Mouse (Mus musculus): ENCODE measurements around the gene Prkag1. TPM values are rescaled to one million over a fixed set of nuclear protein-coding genes. Genes with fewer than 3 reads are reported as not detected.

Prkag1 gene
- polyA plus RNA-seq, 1 experiment from 2014 or later, result 85.9 TPM

- H3K4me2 ChIP-seq (replicated peaks), result peak overlapping the region; percentile 53
- H3K9me3 ChIP-seq, result no peaks in the 10 kb centered on the region
- H3K4me1 ChIP-seq, result peaks cover 27% of the 10 kb centered on the region
- peak overlapping the region; percentile 5; the same call in 1 of the 2 replicates for H3K9ac ChIP-seq
- H3K36me3 ChIP-seq, result no peaks in the 10 kb centered on the region
- 3% methylated on average over 36 of the region's 36 CpGs for WGBS
- H3K27ac ChIP-seq, result no peak overlapping the region
- no peak for ATAC-seq (ENCODE audit: insufficient number of reproducible peaks, insufficient read depth, low FRiP score, low TSS enrichment)
- H3K27me3 ChIP-seq, result peaks cover 89% of the 10 kb centered on the region
- peak overlapping the region; percentile 35 for H3K4me3 ChIP-seq
Observed at GRCm38 (mm10) chr15:98772511-98773211, 58.7 kb downstream of the Prkag1 start.

- Histone ChIP-seq H3K4me1 (peaks cover 22% of the 10 kb centered on the region), H3K9me3 (no peaks in the 10 kb centered on the region), H3K36me3 (no peaks in the 10 kb centered on the region), H3K4me2 (replicated peaks) (peak overlapping the region; percentile 53), H3K9ac (no peak overlapping the region), H3K27me3 (peaks cover 82% of the 10 kb centered on the region), H3K4me3 (peak overlapping the region; percentile 35), H3K27ac (no peak overlapping the region)
- ATAC-seq (ENCODE audit: insufficient number of reproducible peaks, insufficient read depth, low FRiP score, low TSS enrichment), result no peak
- 5% methylated on average over 12 of the region's 12 CpGs for WGBS
Observed at GRCm38 (mm10) chr15:98771813-98772425, 59.4 kb downstream of the Prkag1 start.

GRCm38 (mm10) chr15:98768259-98768658 lies 63.1 kb downstream of the Prkag1 start:
- Histone ChIP-seq H3K4me1 (peaks cover 17% of the 10 kb centered on the region), H3K9ac (no peak overlapping the region), H3K36me3 (no peaks in the 10 kb centered on the region), H3K4me3 (no peak overlapping the region), H3K4me2 (replicated peaks) (no peak overlapping the region), H3K27ac (no peak overlapping the region), H3K27me3 (peaks cover 53% of the 10 kb centered on the region), H3K9me3 (no peaks in the 10 kb centered on the region)
- ATAC-seq (ENCODE audit: insufficient number of reproducible peaks, insufficient read depth, low FRiP score, low TSS enrichment), result no peak
- 28% methylated on average over 5 of the region's 5 CpGs for WGBS

- no peak overlapping the region for H3K9ac ChIP-seq
- no peak overlapping the region for H3K4me2 ChIP-seq (replicated peaks)
- peaks cover 17% of the 10 kb centered on the region for H3K4me1 ChIP-seq
- no peak for ATAC-seq (ENCODE audit: insufficient number of reproducible peaks, insufficient read depth, low FRiP score, low TSS enrichment)
- 78% methylated on average over 4 of the region's 4 CpGs for WGBS
- no peak overlapping the region for H3K27ac ChIP-seq
- H3K9me3 ChIP-seq, result no peaks in the 10 kb centered on the region
- no peak overlapping the region for H3K4me3 ChIP-seq
- peaks cover 30% of the 10 kb centered on the region for H3K27me3 ChIP-seq
- no peaks in the 10 kb centered on the region for H3K36me3 ChIP-seq
Observed at GRCm38 (mm10) chr15:98765929-98766328, 65.4 kb downstream of the Prkag1 start.

Other genes starting within 250 kb of the Prkag1 start
- gene Adcy6, start 221.4 kb downstream of the Prkag1 start, polyA plus RNA-seq (2016; fragmentation: Nextera tagmentation; extraction: Ambion mirVana), result 18.7 and 22.2 TPM in 2 replicates
- 64.5 and 72.8 TPM in 2 replicates for gene Cacnb3, start 200.7 kb downstream of the Prkag1 start, polyA plus RNA-seq (2016; fragmentation: Nextera tagmentation; extraction: Ambion mirVana)
- gene Ddx23, start 168.6 kb downstream of the Prkag1 start, polyA plus RNA-seq (2016; fragmentation: Nextera tagmentation; extraction: Ambion mirVana), result 28.8 and 29.8 TPM in 2 replicates
- 0.57 and 0.91 TPM in 2 replicates for gene Rnd1, start 154.1 kb downstream of the Prkag1 start, polyA plus RNA-seq (2016; fragmentation: Nextera tagmentation; extraction: Ambion mirVana)
- 1.1 and 1.2 TPM in 2 replicates for gene Ccdc65, start 123.3 kb downstream of the Prkag1 start, polyA plus RNA-seq (2016; fragmentation: Nextera tagmentation; extraction: Ambion mirVana)
- gene Fkbp11, start 103.3 kb downstream of the Prkag1 start, polyA plus RNA-seq (2016; fragmentation: Nextera tagmentation; extraction: Ambion mirVana), result 25.1 and 26.3 TPM in 2 replicates
- 51.2 and 52.1 TPM in 2 replicates for gene Arf3, start 68.3 kb downstream of the Prkag1 start, polyA plus RNA-seq (2016; fragmentation: Nextera tagmentation; extraction: Ambion mirVana)
- gene Wnt10b, start 53.4 kb downstream of the Prkag1 start, polyA plus RNA-seq (2016; fragmentation: Nextera tagmentation; extraction: Ambion mirVana), result 1.5 and 1.7 TPM in 2 replicates
- 0.13 and 0.38 TPM in 2 replicates for gene Wnt1, start 41.7 kb downstream of the Prkag1 start, polyA plus RNA-seq (2016; fragmentation: Nextera tagmentation; extraction: Ambion mirVana)
- gene Ddn, start 22.0 kb downstream of the Prkag1 start, polyA plus RNA-seq (2016; fragmentation: Nextera tagmentation; extraction: Ambion mirVana), result 0.04 TPM in 1 of 2 replicates, not detected in the other
- gene Kmt2d, start 39.7 kb upstream of the Prkag1 start, polyA plus RNA-seq (2016; fragmentation: Nextera tagmentation; extraction: Ambion mirVana), result 12.9 and 14.2 TPM in 2 replicates
- gene Rhebl1, start 63.0 kb upstream of the Prkag1 start, polyA plus RNA-seq (2016; fragmentation: Nextera tagmentation; extraction: Ambion mirVana), result 19.3 and 20.7 TPM in 2 replicates
- gene Dhh, start 67.0 kb upstream of the Prkag1 start, polyA plus RNA-seq (2016; fragmentation: Nextera tagmentation; extraction: Ambion mirVana), result 0.67 and 1.2 TPM in 2 replicates
- gene Lmbr1l, start 86.7 kb upstream of the Prkag1 start, polyA plus RNA-seq (2016; fragmentation: Nextera tagmentation; extraction: Ambion mirVana), result 21.5 and 26.4 TPM in 2 replicates
- 1,598 and 1,609 TPM in 2 replicates for gene Tuba1b, start 103.0 kb upstream of the Prkag1 start, polyA plus RNA-seq (2016; fragmentation: Nextera tagmentation; extraction: Ambion mirVana)
- not detected in 2 replicates for gene Gm49450, start 122.0 kb upstream of the Prkag1 start, polyA plus RNA-seq (2016; fragmentation: Nextera tagmentation; extraction: Ambion mirVana)
- gene Tuba1a, start 122.2 kb upstream of the Prkag1 start, polyA plus RNA-seq (2016; fragmentation: Nextera tagmentation; extraction: Ambion mirVana), result 2,353 and 2,615 TPM in 2 replicates
- 98.8 and 103 TPM in 2 replicates for gene Tuba1c, start 198.4 kb upstream of the Prkag1 start, polyA plus RNA-seq (2016; fragmentation: Nextera tagmentation; extraction: Ambion mirVana)
- 35.6 and 50.9 TPM in 2 replicates for gene Prph, start 223.7 kb upstream of the Prkag1 start, polyA plus RNA-seq (2016; fragmentation: Nextera tagmentation; extraction: Ambion mirVana)
- 38.5 and 39.0 TPM in 2 replicates for gene Troap, start 243.1 kb upstream of the Prkag1 start, polyA plus RNA-seq (2016; fragmentation: Nextera tagmentation; extraction: Ambion mirVana)